ENCODE assay signal across 9 mouse cellular contexts in the genomic region with DNA sequence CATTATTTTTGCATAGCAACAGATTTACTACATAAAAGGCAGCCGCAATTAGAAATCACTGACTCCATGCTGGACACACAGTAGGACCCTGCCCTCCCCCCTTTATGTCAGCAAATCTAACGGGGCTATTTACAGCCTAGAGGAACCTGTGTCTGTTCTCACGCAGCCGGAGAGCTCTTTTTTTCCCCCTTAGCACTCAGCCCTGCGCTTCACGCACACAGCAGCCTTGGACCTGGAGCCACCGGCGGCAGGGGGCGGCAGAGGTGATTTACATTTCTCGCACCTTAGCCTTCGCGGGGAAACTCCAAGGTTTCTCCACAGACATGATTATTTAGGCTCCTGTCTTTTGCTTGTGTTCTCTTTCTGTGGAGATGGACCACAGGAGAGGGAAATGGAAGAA. TPM values are rescaled to one million over a fixed set of nuclear protein-coding genes. Genes with fewer than 3 reads are reported as not detected.
A peak's percentile ranks its signal among the peaks of the same experiment; 100 is the strongest.
DNase-seq lines count a peak whose midpoint lies in the region; ATAC-seq and TF ChIP-seq lines count a peak whose summit lies in the region.
"Had no signal": no experiment of that assay in that cellular context is flagged by ENCODE, and none has a peak within 500 bp of the region (broad histone marks: within the 10 kb centered on the region; RNA-seq: fewer than 3 reads in every experiment).

No protein-coding gene starts in this region.

- DNase-seq in heart, adult 2 months = no peak
- DNase-seq in embryonic facial prominence, embryonic 11.5 days (ENCODE audit: low spot score) = peak; percentile 45
- no peak for DNase-seq in thymus, postnatal 25 days
- DNase-seq in spleen, adult 12 weeks (ENCODE audit: low spot score) = no peak
- no peak for DNase-seq in kidney, adult 9 months
- DNase-seq: heart, postnatal 14 days had no signal

- H3K27ac ChIP-seq in heart, embryonic 14.5 days (replicated peaks in 1 of 2; ENCODE audit: control insufficient read depth in 1 of 2, insufficient read depth in 1 of 2, low read depth in 2 of 2, low read length in 2 of 2) = no peak overlapping the region
- no peak overlapping the region for H3K27ac ChIP-seq in heart, adult 2 months
- no peak overlapping the region for H3K27ac ChIP-seq in embryonic facial prominence, embryonic 11.5 days (replicated peaks; ENCODE audit: low read depth, low read length)
- no peak overlapping the region for H3K27ac ChIP-seq in intestine, embryonic 16.5 days (ENCODE audit: low read length)
- H3K27ac ChIP-seq in midbrain, embryonic 16.5 days (ENCODE audit: low read length) = no peak overlapping the region

- no peak for TF ChIP-seq CTCF in heart, adult 2 months (IDR thresholded peaks at IDR 0.05)

- H3K27me3 ChIP-seq in heart, embryonic 14.5 days (ENCODE audit: control insufficient read depth, insufficient read depth, low read length) = peaks cover 3% of the 10 kb centered on the region; the same call in 1 of the 2 replicates
- no peaks in the 10 kb centered on the region for H3K27me3 ChIP-seq in heart, adult 2 months (ENCODE audit: control insufficient read depth, insufficient read depth, low read length)
- H3K27me3 ChIP-seq in embryonic facial prominence, embryonic 11.5 days (ENCODE audit: control insufficient read depth, insufficient read depth, low read length) = no peaks in the 10 kb centered on the region
- H3K27me3 ChIP-seq in intestine, embryonic 16.5 days (replicated peaks; ENCODE audit: control insufficient read depth, insufficient read depth, low read length) = 0 out of 2 replicates have a peak, but pooled peaks cover 2% of the 10 kb centered on the region
- no peaks in the 10 kb centered on the region for H3K27me3 ChIP-seq in midbrain, embryonic 16.5 days (ENCODE audit: control insufficient read depth, insufficient read depth, low read depth, low read length)

- no peak for TF ChIP-seq EP300 in heart, adult 2 months (IDR thresholded peaks at IDR 0.05; ENCODE audit: insufficient read depth, low read depth, low read length)

- peak overlapping the region in 1 of 2 experiments; percentile 31; a peak in 3 of 4 replicates for H3K4me3 ChIP-seq in heart, embryonic 14.5 days (ENCODE audit: control insufficient read depth in 1 of 2, insufficient read depth in 1 of 2, low read depth in 1 of 2, low read length in 2 of 2)
- H3K4me3 ChIP-seq in heart, adult 2 months = no peak overlapping the region
- H3K4me3 ChIP-seq in embryonic facial prominence, embryonic 11.5 days (ENCODE audit: low read depth, low read length) = peak overlapping the region; percentile 30
- H3K4me3 ChIP-seq in intestine, embryonic 16.5 days (ENCODE audit: low read length) = peak overlapping the region; percentile 42
- H3K4me3 ChIP-seq in midbrain, embryonic 16.5 days (ENCODE audit: low read depth, low read length) = peak overlapping the region; percentile 42

- no peak for ATAC-seq in heart, embryonic 14.5 days (ENCODE audit: insufficient number of reproducible peaks, insufficient read depth, low FRiP score, low read depth)
- ATAC-seq in embryonic facial prominence, embryonic 11.5 days (replicated peaks; ENCODE audit: insufficient number of reproducible peaks, low FRiP score, low TSS enrichment, low read depth) = peak; percentile 55; the same call in 1 of the 2 replicates
- no peak for ATAC-seq in intestine, embryonic 16.5 days
- peak; percentile 60 for ATAC-seq in midbrain, embryonic 16.5 days

- WGBS in heart, embryonic 14.5 days = 17% methylated on average over 12 of the region's 12 CpGs
- WGBS in heart, adult 2 months = 15% methylated on average over 12 of the region's 12 CpGs
- 18% methylated on average over 12 of the region's 12 CpGs for WGBS in embryonic facial prominence, embryonic 11.5 days
- WGBS in intestine, embryonic 16.5 days = 10% methylated on average over 12 of the region's 12 CpGs
- 17% methylated on average over 12 of the region's 12 CpGs for WGBS in midbrain, embryonic 16.5 days

- intact Hi-C loops in heart, adult 2 months (cut with DNase I) = no loop called here

- no peaks in the 10 kb centered on the region for H3K79me2 ChIP-seq in heart, adult 2 months (replicated peaks; ENCODE audit: control insufficient read depth, insufficient read depth, low read length)

- no peaks in the 10 kb centered on the region for H3K36me3 ChIP-seq in heart, embryonic 14.5 days (ENCODE audit: control insufficient read depth, insufficient read depth, low read length)
- no peaks in the 10 kb centered on the region for H3K36me3 ChIP-seq in heart, adult 2 months (ENCODE audit: control insufficient read depth, insufficient read depth, low read length)
- no peaks in the 10 kb centered on the region for H3K36me3 ChIP-seq in embryonic facial prominence, embryonic 11.5 days (replicated peaks; ENCODE audit: control insufficient read depth, insufficient read depth, low read depth, low read length)
- H3K36me3 ChIP-seq in intestine, embryonic 16.5 days (ENCODE audit: control insufficient read depth, insufficient read depth, low read length) = no peaks in the 10 kb centered on the region
- H3K36me3 ChIP-seq in midbrain, embryonic 16.5 days (ENCODE audit: control insufficient read depth, insufficient read depth, low read length) = no peaks in the 10 kb centered on the region

- TF ChIP-seq POLR2A in heart, adult 2 months (IDR thresholded peaks at IDR 0.05; ENCODE audit: insufficient read depth, low read depth, low read length) = no peak

- peak overlapping the region; percentile 66 for H3K4me2 ChIP-seq in heart, embryonic 14.5 days (ENCODE audit: low read length)
- peak overlapping the region; percentile 46 for H3K4me2 ChIP-seq in embryonic facial prominence, embryonic 11.5 days (ENCODE audit: low read depth, low read length)
- peak overlapping the region; percentile 73 for H3K4me2 ChIP-seq in intestine, embryonic 16.5 days (ENCODE audit: low read depth, low read length)
- H3K4me2 ChIP-seq in midbrain, embryonic 16.5 days (ENCODE audit: low read length) = peak overlapping the region; percentile 67

- no peak overlapping the region for H3K9ac ChIP-seq in heart, embryonic 14.5 days (ENCODE audit: low read length)
- H3K9ac ChIP-seq in heart, adult 2 months (ENCODE audit: low read depth, low read length) = no peak overlapping the region
- no peak overlapping the region; the same call in 1 of the 2 replicates for H3K9ac ChIP-seq in embryonic facial prominence, embryonic 11.5 days (replicated peaks; ENCODE audit: low read length)
- H3K9ac ChIP-seq in intestine, embryonic 16.5 days (ENCODE audit: low read depth, low read length) = no peak overlapping the region
- peak overlapping the region; percentile 52; the same call in 1 of the 2 replicates for H3K9ac ChIP-seq in midbrain, embryonic 16.5 days (ENCODE audit: low read depth, low read length)

- no peaks in the 10 kb centered on the region for H3K9me3 ChIP-seq in heart, embryonic 14.5 days (ENCODE audit: control insufficient read depth, low read length)
- H3K9me3 ChIP-seq in embryonic facial prominence, embryonic 11.5 days (replicated peaks; ENCODE audit: control insufficient read depth, low read length) = no peaks in the 10 kb centered on the region
- H3K9me3 ChIP-seq in intestine, embryonic 16.5 days (ENCODE audit: control insufficient read depth, low read length) = no peaks in the 10 kb centered on the region
- no peaks in the 10 kb centered on the region for H3K9me3 ChIP-seq in midbrain, embryonic 16.5 days (replicated peaks; ENCODE audit: control insufficient read depth, low read length, poor library complexity, severe bottlenecking)

- peaks cover 0 to 2% of the 10 kb centered on the region in 2 experiments; a peak in 1 of 4 replicates for H3K4me1 ChIP-seq in heart, embryonic 14.5 days (ENCODE audit: control insufficient read depth in 2 of 2, insufficient read depth in 2 of 2, low read length in 2 of 2)
- H3K4me1 ChIP-seq in heart, adult 2 months (ENCODE audit: control insufficient read depth, insufficient read depth, low read length) = no peaks in the 10 kb centered on the region
- H3K4me1 ChIP-seq in embryonic facial prominence, embryonic 11.5 days (ENCODE audit: control insufficient read depth, insufficient read depth, low read length) = no peaks in the 10 kb centered on the region
- no peaks in the 10 kb centered on the region for H3K4me1 ChIP-seq in intestine, embryonic 16.5 days (ENCODE audit: control insufficient read depth, insufficient read depth, low read length)
- no peaks in the 10 kb centered on the region; the same call in 1 of the 2 replicates for H3K4me1 ChIP-seq in midbrain, embryonic 16.5 days (ENCODE audit: control insufficient read depth, insufficient read depth, low read length)

RNA-seq across cellular contexts. Expression of gene Arhgap36, which starts 17.1 kb away (rescaled TPM):
- 1.1 and 1.8 TPM in 2 replicates for polyA plus RNA-seq in heart, embryonic 14.5 days (2014; fragmentation: Nextera tagmentation; extraction: Ambion mirVana)
- under 1 TPM in 1 of 2 experiments, not detected in 1; 0.27 TPM for total RNA-seq in heart, adult 2 months (2021)
- 0.12 and 0.14 TPM in 2 replicates for polyA plus RNA-seq in heart, adult 2 months (2012; rRNA removed)
- polyA plus RNA-seq in embryonic facial prominence, embryonic 11.5 days (2014; fragmentation: Nextera tagmentation; extraction: Ambion mirVana) = 2.2 and 3.0 TPM in 2 replicates
- polyA plus RNA-seq in intestine, embryonic 16.5 days (2015; fragmentation: Nextera tagmentation; extraction: Ambion mirVana) = 1.2 and 1.8 TPM in 2 replicates
- 4.0 and 4.8 TPM in 2 replicates for polyA plus RNA-seq in midbrain, embryonic 16.5 days (2015; fragmentation: Nextera tagmentation; extraction: Ambion mirVana)

Comparison
In these comparisons a context has a peak if more than half of its experiments do, and no peak if none do; other contexts are left out.
1. ATAC-seq: peak in embryonic facial prominence, embryonic 11.5 days (single experiment) and midbrain, embryonic 16.5 days (single experiment); none in heart, embryonic 14.5 days (single experiment) and intestine, embryonic 16.5 days (single experiment).
2. Peak in every context shown above with its lines, with median percentiles within 50 percentile points of each other: H3K4me2 ChIP-seq.